ENCODE assay signal across 8 mouse cellular contexts in genomic region chr7:6155901-6156411, GRCm38 (mm10). TPM values are rescaled to one million over a fixed set of nuclear protein-coding genes. Genes with fewer than 3 reads are reported as not detected.
DNase-seq lines count a peak whose midpoint lies in the region; ATAC-seq and TF ChIP-seq lines count a peak whose summit lies in the region.

Zfp787 (minus strand) TSS chr7:6155997.

- no peak for TF ChIP-seq CTCF in gastrocnemius, adult 2 months (IDR thresholded peaks at IDR 0.05)
- TF ChIP-seq CTCF in hindbrain, postnatal 0 days (IDR thresholded peaks at IDR 0.05; ENCODE audit: low read depth): no peak
- TF ChIP-seq CTCF in left cerebral cortex, adult 2 months (IDR thresholded peaks at IDR 0.05): no peak

- H3K27me3 ChIP-seq in hindbrain, postnatal 0 days (ENCODE audit: insufficient read depth, low read length): no peaks in the 10 kb centered on the region

- peak within 1 kb of the TSS; percentile 82 for H3K4me2 ChIP-seq in hindbrain, postnatal 0 days (ENCODE audit: low read depth, low read length)

- WGBS in hindbrain, postnatal 0 days: under 1% methylated on average over 50 of the region's 54 CpGs

- intact Hi-C loops in gastrocnemius, adult 2 months (cut with DNase I): loop anchor here (2.0 kb wide), 1 partner anchor 15 kb away; no protein-coding TSS in a partner anchor
- intact Hi-C loops in left cerebral cortex, adult 2 months (cut with DNase I): loop anchor here (1.0 to 10.0 kb wide), 2 partner anchors 16 to 1139 kb away; partner anchors contain the start of gene Zfp444

- peak within 1 kb of the TSS; percentile 99 for H3K27ac ChIP-seq in gastrocnemius, adult 2 months
- peak within 1 kb of the TSS; percentile 94 for H3K27ac ChIP-seq in hindbrain, postnatal 0 days
- peak within 1 kb of the TSS; percentile 97 for H3K27ac ChIP-seq in left cerebral cortex, adult 2 months

- H3K9ac ChIP-seq in hindbrain, postnatal 0 days (replicated peaks; ENCODE audit: low read length): peak within 1 kb of the TSS; percentile 83

- H3K36me3 ChIP-seq in hindbrain, postnatal 0 days (ENCODE audit: insufficient read depth, low read length): no peaks in the 10 kb centered on the region

- H3K9me3 ChIP-seq in hindbrain, postnatal 0 days (ENCODE audit: low read length): no peaks in the 10 kb centered on the region

- peak; percentile 87 for DNase-seq in T-cell, adult 2 months (ENCODE audit: low spot score)
- peak; percentile 96 to 97 for DNase-seq in cerebellum, postnatal 4 days (ENCODE audit: low spot score in 2 of 2)
- DNase-seq in gastrocnemius, adult 2 months: peak; percentile 99
- DNase-seq in hindbrain, postnatal 0 days (ENCODE audit: low spot score): peak; percentile 99
- DNase-seq in left cerebral cortex, adult 2 months (ENCODE audit: extremely low spot score in 1 of 2, low spot score in 2 of 2): peak; percentile 93 to 98
- peak; percentile 92 to 94 for DNase-seq in right cerebral cortex, adult 2 months (ENCODE audit: low spot score in 2 of 2)
- peak; percentile 95 for DNase-seq in urinary bladder, postnatal 14 days (ENCODE audit: low spot score)

- peaks cover 15% of the 10 kb centered on the region for H3K4me1 ChIP-seq in hindbrain, postnatal 0 days (ENCODE audit: insufficient read depth, low read length)

- H3K4me3 ChIP-seq in gastrocnemius, adult 2 months: peak within 1 kb of the TSS; percentile 99
- peak within 1 kb of the TSS; percentile 87 for H3K4me3 ChIP-seq in hindbrain, postnatal 0 days (ENCODE audit: low read length)
- peak within 1 kb of the TSS; percentile 94 for H3K4me3 ChIP-seq in left cerebral cortex, adult 2 months

- peak; percentile 98 for ATAC-seq in hindbrain, postnatal 0 days
- ATAC-seq in megakaryocyte, adult 5-6 weeks (ENCODE audit: poor library complexity, severe bottlenecking): peak; percentile 80

RNA-seq across cellular contexts. Expression of gene Zfp787, which starts in this region (rescaled TPM):
- 10 to 100 TPM; 28.3 to 28.4 TPM for total RNA-seq in gastrocnemius, adult 2 months (2021)
- total RNA-seq in hindbrain, postnatal 0 days (2014; rRNA removed): 71.0 and 85.9 TPM in 2 replicates
- polyA plus RNA-seq in hindbrain, postnatal 0 days (2015; fragmentation: Nextera tagmentation; extraction: Ambion mirVana): 53.9 and 61.4 TPM in 2 replicates
- 10 to 100 TPM; 27.8 to 30.2 TPM for total RNA-seq in left cerebral cortex, adult 2 months (2021)
- 11.9 and 17.0 TPM in 2 replicates for total RNA-seq in megakaryocyte, adult 5-6 weeks (2015)
- total RNA-seq in megakaryocyte, adult 5-6 weeks (2017): 25.6 and 25.7 TPM in 2 replicates

Comparison
In these comparisons a context has a peak if more than half of its experiments do, and no peak if none do; other contexts are left out.
1. Peak in every context shown above with its lines: DNase-seq, ATAC-seq, H3K4me3 ChIP-seq and H3K27ac ChIP-seq.